Mouse (Mus musculus): Measurements from ENCODE around the gene Ppp1r18.
A peak's percentile ranks its signal among the peaks of the same experiment; 100 is the strongest.

Ppp1r18 gene

DNA sequence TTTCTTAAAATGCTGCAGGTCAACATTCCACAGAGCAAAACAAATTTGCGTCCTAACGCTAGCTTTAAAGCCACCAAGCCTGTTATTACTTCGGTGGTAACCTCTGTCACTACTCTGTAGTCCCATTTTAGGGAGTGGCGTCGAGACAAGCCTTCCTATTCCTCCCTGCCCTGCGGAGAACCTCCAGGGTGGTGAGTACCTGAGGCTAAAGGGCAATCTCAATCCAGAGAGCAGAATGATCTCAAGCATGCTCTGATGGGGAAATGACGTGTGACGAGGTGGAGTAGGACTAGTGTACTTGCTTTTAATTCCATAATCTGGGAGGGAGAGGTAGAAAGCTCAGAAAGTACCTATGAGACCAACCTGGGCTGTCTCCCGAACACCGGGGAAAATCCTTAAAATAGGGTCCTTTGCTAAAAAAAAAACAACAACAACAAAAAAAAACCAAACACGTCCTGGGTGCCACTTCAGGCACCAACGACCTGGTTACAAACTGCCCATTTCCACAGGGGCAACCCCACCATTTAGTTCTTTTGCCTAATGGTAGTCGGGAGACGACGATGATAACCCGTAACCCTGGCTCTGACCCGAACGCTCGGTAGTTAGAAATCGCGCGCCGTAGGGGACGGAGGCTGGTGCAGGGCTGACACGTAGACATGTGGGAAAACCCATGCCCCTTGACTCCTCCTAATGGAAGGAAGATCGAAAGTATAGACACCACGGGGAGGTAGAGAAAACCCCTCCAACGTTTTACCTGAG, 50.3 kb downstream of the Ppp1r18 start:
- DNase-seq, result peak; percentile 63 to 65

DNA sequence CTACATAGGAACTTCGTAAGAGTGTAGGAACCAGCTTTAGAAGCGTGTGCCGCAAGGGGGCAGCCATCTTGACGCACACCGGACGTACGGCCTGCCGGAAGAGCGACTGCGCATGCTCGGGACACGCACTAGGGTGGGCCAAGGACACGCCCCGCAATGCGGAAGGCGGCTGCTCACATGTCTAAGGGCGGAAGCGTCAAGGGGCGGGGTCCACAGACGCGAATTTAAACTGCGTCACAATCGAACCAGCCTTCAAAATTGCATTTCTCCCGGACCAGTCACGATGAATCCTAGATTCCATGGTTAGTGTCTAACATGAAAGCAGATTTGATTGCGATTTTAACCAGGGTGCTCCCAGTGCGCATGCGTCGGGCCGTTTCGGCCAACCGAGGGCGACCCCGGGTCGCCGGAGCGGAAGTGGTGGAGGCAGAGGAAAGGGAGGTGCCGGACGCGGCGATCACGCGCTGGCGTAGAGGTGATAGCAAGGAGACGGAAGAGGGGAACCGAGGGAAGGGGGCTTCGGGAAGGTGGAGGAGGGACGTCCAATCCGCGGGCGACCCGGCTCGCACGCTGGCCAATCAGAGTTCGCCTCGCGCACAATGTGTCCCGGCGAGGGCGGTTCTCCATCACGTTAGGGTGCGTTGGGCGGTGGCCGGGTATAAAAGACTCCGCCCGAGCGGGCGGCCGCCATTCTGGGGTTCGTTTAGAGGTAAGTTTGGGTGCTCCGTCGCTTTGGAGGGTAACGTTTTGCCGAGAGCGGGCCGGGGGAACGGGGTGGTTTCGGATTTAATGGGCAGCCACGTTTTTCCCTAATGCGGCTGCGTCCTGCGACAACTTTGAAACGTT, 51.1 kb downstream of the Ppp1r18 start, which contains the start of the genes Mrps18b and Ppp1r10:
TSS of gene Mrps18b (minus strand) at position 93 of the 846 bp plus-strand sequence.
TSS of gene Ppp1r10 (plus strand) at position 138 of the 846 bp plus-strand sequence.
- peak; percentile 99 to 100 for DNase-seq

DNA sequence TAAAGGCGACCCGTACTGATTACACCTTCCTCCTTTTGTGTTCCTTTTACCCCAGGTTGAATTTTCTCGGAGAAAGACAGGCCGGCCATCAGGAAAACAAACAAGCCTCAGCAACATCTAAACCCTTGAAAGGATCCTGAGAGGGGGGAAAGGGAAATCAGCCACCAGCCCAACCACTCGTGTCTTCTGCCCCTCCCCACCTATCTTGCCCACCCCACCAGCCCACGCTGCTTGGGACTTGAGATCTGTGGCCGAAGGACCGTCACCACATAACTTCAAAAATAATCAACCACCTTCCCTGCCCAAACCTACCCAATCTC, 51.7 kb downstream of the Ppp1r18 start:
- no peak for DNase-seq

DNA sequence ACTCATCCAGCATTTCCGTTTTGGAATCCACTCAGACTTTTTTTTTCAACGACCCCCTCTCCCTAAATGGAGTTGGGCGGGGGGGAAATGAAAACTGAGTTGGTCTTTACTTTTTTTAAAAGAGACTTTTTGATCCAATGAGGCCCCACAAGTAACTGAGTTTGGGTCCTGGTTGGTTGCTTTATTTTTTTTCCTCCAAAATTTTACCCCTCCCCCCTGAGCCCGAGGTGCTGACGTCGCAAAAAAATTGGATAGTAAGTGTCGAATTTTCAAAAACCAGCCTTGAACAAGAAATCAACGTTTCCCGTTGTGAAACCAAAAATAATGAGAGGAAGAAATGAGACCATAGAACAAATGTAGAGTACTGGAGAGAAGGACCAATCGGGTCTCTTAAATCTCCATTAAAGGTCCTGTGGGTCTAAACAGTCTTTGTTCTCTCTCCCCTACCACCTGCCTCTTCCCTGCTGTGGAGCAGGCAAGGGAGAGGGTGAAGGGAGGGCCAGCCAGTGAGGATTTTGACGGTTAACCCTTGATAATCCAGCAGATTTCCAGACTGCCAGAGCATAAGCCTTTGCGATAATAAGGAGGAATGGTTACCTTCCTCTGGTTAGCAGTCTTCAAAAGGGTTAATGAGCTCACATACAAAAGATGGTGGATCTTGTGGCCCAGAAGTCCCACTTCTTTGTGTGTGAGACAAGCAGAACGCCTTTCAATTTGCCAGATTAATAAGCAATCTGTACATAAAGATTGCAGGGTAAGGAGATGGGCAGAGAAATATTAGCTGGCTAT, 52.3 kb downstream of the Ppp1r18 start:
- no peak for DNase-seq

DNA sequence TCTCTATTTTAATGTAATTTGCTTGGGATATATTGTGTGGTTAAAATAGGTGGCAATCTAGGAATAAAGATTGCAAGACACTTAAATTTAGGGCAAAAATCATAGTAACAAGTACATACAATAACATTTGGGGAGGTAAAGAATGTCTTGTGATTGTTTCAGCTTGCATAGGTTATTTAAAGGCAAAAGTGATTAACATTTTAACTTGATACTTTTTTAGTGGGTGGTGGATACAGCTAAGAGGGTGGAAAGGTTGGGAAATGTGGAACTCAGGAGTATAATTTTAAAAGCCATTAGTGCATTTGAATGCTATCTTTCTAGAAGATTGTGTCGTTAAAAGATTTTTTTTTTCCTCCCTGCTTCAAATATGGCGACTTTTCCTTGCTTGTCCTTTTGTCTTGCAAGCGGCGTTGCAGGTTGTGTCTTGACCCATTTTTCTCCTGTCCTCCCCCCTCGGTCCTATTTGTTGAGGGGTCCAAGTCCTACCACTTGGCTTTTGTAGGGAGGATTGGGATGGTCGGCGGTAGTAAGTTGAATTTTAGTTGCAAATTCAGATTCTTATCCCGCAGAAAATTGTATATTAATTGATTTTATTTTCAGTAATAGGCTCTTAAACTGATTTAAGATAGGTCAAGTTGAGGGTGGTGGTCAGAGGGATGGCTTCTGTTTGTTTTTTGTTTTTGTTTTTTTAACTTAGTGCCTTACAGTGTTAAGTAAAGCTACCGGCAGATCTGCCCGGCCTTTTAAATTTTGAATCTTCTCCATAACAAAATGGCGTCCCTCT, 53.1 kb downstream of the Ppp1r18 start:
- peak; percentile 45 to 64 for DNase-seq

DNA sequence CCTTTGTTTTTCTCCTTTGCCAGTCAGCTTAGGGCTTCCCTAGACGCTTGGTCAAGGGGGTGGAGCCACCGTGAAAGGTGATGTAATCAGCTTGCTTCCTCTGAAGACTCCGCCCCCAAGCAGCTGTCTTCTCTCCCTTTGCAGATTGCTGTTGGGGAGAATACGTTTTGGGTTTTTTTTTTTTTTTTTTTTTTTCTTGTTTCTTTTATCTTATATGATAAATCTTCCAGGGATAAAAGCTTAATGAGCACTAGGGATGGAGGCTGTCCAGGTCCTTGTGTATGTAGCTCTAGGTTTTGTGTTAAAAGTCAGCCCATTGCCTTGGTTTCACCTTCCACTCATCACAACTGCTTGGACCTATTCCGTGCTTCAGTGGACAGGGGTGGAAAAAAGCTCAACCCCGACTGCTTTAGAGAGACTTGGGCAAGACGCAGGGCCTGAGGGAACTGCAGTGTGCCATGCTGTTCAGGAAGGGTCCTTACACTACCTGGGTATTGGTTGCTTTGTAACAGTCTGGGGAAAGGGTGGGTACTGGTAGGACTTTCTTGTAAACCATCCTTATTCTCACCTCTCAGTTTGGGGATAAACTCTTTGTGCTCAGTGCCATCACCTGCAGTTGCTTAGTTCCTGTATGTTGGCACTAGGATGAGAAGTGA, 53.8 kb downstream of the Ppp1r18 start:
- peak; percentile 96 to 98 for DNase-seq

DNA sequence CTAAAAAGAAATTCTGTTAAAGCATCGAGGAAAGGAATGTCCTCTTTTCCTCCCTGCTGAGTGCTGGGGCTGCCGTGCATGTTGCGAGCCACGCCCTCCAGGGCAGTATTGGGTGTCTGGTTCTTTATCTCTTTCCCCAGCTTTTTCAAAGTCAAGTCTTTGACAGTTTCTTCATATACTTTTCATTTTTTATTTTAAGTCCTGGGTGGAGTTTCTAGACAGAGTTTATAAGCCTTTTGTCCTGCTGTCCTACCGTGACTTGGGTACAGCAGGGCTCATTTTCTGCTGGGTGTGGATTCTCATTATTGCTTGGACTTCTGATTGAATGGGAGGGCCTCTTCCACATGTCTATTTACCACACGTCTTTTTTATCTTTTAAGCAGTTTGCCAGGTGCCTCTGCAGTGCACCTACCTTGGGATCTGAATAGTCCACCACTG, 54.5 kb downstream of the Ppp1r18 start:
- no peak for DNase-seq

DNA sequence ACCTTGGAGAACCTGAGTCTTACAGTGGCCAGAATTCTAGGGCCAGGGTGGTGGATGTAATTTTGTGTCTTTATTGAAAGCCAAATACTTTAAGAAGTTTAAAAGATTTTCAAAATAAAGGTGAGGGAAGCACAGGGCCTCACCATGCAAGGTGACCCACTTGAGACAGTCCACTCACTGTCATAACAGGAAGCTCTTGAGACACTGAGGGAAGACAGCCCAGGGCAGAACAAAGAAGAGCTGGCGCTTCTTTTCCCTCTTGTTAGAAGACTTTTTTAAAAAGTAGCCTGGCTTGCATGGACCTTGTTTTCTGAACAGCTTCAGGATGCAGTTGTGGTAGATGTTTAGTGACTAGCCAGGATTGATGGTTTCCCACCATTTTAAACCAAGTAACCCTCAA, 55.0 kb downstream of the Ppp1r18 start:
- no peak for DNase-seq

DNA sequence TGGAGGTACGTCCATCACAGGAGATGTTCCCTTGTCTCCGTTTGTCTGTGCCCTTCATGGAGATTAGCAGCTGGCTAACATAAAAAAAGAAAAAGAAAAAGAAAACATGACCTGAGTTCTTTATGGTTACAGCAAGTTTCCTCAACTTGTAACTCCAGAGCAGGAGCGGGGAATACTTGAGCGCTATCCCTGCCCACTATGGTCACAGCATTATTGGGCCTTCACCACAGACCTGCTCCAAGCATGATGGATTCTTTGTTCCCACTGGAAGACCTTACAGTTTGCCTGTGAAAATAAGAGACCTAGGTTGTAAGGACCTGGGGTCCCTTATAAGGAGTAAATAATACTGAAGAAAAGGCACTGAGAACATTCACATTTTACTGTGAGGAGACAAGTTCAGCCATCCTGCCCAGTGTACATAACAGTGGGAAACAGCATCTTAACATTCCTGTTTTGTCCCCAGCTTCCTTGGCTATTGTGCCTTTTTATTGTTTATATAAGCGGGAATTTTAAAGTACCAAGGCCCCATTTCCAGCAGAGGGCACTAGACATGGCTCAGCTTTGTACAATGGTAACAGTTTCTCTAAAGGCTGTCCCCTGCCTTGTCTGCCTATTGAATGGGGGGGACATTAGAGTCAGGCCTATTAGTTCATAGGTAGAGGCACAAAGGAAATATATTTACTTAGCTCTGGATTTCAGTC, 55.6 kb downstream of the Ppp1r18 start:
- DNase-seq, result peak in 1 of 2 experiments; percentile 60

DNA sequence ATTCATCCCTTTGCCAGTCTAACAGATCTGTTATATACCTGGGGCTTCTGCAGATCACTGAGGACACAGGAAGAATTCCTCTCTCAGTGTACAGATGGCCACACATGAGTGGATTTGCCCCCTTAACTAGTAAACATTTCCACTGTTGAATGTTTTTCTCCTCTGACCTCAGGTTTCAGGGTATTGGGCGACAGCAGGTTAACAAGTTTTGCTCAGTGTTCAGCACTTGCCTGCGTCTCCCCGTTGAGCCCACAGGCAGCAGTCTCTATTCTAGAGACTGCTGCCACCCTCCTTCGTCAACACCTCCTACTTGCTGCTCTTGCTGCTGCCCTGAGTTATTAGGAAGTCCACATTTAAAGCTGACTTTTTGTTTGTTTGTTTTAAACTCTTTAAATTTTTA, 56.3 kb downstream of the Ppp1r18 start:
- DNase-seq, result no peak

DNA sequence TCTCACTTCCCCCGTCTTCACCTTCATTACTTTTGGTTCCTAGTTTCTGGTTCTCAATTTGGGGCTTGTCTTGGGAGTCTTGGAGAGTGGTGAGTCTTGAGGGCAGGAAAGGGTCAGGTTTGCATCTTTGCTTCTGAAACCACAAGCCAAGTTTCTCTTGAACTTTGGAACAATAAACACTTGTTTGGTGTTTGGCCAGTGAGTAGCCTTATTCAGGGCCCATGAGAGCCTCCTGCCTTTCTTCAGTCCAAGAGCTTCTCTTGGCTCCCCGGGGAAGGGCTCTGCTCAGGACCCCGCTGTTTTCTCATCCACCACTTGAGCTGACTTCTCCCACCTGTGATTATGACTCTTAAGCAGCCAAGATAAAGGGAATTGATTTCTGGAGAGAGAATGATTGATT, 57.2 kb downstream of the Ppp1r18 start:
- no peak for DNase-seq

DNA sequence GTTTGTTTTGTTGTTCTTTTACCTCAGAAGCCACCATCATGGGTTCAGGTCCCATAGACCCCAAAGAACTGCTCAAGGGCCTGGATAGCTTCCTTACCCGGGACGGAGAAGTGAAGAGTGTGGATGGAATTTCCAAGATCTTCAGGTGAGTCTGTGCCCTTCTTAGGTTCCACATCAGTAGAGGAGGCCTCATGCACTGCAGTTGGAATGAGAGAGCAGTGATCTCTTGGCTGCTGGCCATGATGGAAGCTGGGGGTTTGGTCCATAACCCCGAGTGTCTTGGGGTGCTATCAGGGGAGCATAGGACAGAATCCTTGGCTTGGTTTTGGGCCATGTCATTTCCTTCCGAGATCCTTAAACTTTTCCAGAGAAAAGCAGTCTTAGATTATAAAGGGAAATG, 57.9 kb downstream of the Ppp1r18 start:
- no peak for DNase-seq

Measured in kidney, adult 8-10 months (tissue).